Mouse (Mus musculus): Measurements from ENCODE around the gene Gm49380.

Gm49380 gene

DNA sequence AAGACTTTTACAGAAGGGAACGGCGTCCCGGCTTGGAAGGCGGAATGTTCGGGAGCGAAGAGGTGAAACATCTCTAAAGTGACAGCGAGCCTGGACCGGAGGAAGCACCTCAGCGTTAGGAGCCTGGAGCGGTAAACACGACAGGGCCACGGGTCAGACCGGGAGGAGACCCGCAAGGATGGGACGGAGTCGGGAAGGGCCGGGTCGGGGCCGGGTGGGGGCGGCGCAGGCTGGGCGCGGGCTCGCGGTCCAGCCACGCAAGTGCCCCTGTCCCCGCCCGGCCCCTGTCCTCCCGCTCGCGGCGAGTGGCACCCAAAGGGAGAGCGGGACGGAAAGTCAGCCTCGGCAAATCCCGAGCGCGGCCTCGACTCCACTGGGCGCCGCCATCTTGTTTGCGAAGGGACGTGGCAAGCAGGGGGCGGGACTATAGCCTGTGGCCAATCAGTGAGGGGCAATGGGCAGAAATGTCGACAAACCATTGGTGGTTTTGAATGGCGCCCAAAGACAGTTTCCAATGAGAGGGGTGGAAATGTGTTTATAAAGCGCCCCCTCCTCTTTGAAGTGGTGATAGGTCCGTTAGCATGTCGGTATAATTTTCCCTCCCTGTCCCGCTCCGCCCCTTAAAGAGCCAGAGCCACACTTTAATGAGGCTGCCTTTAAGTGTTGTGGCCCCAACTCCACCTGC lies at the start of gene Gm49380, which contains the start of gene Rnf26:
Gene Gm49380, minus strand, starts transcription at position 396 of the 685 bp plus-strand sequence.
Gene Rnf26, minus strand, starts transcription at position 413 of the 685 bp plus-strand sequence.
- DNase-seq (ENCODE audit: low read depth): peak; percentile 99

DNA sequence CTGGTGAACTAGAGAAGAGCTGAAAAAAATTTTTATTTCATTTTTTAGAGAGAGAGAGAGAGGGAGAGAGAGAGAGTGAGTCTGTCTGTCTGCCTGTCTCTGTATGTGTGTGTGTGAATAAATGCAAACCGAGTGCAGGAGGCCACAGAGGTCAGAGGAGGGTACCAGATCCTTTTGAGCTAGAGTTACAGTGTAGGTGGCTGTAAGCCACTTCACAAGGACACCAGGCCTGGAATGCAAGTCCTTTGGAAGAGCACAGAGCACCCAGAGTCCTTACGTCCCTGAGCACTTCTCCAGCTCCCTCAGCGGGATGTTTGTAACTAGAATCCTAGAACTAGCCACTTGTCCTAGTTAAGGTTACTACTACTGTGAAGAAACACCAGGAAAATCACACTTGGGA lies 46.6 kb upstream of the Gm49380 start:
- DNase-seq (ENCODE audit: low read depth): no peak

DNA sequence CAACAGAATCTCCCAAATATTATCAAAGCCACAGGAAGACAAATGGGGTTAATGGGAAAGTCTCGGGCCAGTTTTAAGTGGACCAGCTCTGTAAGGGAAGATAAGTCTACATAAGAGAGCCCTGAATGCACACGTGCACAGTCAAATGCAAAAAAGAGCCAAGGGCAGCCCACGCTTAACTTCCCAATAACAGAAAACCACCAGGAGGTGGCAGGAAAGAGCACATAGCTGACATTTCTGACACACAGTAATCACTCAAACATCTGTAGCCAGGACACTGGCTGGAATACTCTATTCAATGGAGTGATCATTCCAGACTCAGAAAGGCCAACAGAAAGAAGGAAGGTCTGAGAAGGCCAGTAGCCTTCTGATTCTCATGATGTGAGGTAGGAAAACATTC lies 34.0 kb upstream of the Gm49380 start:
- DNase-seq (ENCODE audit: low read depth): peak; percentile 47

DNA sequence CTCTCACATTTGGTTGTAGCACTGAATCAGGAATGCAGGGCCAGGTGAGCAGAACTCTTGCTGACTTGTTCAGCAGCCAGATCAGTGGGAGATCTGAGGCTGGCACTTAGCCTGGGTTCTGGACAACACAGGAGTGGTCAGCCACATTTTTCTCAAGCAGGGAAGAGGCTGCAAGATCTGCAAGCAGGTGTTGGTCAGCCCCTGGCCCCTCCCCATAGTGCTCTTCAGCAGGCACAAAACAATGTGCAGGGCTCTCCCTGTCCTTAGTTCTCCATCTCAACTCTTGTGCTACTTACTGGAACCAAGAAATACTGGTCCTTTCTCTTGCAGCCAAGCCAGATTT lies 31.4 kb upstream of the Gm49380 start:
- DNase-seq (ENCODE audit: low read depth): no peak

DNA sequence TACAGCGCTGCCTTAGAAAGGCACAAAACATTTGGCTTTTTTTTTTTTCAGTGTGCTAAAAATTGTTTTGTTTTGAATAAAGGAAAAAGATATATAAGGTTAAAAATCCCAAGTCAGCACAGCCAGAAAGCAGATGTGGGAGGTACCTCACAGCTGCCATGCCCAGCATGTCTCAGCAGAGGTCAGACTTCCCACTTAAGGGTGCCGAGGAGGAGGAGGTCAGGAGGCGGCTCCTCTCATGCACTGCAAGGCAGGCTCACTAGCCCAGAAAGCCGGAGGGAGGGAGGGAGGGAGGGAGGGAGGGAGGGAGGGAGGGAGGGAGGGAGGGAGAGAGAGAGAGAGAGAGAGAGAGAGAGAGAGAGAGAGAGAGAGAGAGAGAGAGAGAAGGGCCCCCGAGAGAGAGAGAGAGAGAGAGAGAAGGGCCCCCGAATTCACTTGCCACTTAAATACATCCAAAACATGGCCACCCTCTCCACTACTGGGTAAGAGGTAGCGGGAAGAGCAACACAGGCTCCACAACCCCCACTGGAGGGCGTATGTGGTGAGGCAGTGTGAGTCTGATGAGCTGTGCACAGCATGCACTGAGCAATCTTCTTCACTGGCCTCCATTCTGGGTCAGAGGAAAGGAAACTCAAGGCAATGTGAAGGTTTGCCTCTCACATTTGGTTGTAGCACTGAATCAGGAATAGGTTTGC lies 30.9 kb upstream of the Gm49380 start:
- no peak for DNase-seq (ENCODE audit: low read depth)

DNA sequence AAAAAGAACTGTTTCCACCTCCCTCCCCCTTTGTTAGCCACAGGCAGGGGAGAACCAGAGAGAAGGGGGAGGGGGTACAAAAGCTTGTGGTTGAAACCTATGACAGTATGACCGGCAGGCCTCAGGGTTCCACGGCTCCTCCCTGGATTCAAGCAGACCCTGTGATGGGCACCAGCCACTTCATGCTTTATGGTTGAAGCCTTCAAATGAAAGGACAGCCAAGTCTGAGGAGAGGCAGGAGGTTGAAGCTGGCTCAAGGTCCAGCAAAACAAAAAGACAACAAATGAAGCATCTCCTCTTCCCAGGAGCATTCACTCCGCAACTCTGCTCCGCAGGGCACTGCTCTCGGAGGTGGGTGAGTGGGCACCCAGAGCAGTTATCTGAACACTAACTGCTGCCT lies 30.1 kb upstream of the Gm49380 start:
- DNase-seq (ENCODE audit: low read depth): no peak

DNA sequence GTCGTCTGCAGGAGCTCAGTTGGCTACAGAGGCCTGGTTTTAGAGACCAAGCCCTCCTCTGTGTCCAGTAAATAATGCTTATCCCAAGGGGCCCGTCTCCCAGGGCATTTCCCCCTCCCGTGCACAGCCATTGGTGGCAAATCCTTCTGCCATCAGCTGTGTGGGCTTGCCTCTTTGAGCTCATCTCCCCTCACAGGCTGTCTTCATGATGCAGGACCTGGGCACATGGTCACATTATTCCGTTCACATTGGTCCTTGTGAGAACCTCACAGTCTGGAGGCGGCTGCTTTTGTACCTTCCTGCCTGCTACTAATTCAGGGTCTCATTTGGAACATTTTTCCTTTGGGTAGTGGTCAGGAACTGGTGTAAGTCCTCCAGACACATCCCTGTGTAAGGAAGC lies 28.7 kb upstream of the Gm49380 start:
- DNase-seq (ENCODE audit: low read depth): no peak

DNA sequence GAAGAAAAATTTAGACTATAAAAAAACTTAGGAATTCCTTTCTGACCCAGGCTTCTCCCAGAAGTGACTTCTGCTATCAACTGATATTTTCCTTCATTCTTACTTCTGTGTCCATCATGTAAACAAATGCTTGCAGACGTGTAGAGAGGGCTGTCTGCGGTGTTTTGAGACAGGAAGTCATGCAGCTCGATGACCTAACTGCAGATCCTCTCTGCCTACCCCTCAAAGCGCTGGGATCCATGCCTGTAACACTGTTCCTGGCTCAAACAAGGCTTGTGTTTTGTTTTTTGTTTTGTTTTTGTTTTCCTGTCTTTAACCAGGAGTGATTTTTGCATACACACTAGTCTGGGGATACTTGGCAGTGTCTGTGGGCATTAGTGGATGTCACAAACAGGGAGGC lies 24.5 kb upstream of the Gm49380 start:
- no peak for DNase-seq (ENCODE audit: low read depth)

DNA sequence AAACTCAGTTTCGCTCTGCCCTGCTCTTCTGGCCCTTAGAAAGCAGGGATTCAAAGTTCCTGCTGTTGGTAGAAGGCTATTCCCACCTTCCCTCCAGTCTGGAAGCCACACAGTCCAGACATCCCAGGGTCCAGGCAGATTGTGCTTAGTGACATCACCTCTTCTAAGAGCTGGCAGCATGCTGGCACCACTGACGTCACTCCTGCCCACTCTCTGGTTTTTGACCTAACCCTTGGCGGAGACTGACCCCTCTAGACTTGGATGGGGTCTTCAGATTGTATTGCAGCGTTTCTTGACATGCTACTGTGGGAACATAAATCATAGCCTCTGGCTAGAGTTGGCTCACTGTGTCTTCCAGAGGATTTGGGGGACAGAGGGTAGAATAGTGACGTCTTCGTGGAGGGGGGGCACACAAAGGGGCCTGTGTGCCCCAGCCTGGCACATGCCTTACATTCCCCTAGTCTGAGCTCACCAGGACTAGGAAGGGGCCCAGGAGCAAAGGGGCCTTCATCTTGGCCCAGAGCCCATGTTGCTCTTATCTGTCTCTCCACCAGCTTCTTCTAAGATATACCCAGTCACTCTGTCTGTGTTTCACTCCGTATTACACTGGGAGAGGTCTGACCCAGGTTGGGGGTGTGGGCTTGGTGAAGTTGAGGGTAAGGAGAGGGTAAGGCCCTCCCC lies 22.6 kb upstream of the Gm49380 start:
- no peak for DNase-seq (ENCODE audit: low read depth)

DNA sequence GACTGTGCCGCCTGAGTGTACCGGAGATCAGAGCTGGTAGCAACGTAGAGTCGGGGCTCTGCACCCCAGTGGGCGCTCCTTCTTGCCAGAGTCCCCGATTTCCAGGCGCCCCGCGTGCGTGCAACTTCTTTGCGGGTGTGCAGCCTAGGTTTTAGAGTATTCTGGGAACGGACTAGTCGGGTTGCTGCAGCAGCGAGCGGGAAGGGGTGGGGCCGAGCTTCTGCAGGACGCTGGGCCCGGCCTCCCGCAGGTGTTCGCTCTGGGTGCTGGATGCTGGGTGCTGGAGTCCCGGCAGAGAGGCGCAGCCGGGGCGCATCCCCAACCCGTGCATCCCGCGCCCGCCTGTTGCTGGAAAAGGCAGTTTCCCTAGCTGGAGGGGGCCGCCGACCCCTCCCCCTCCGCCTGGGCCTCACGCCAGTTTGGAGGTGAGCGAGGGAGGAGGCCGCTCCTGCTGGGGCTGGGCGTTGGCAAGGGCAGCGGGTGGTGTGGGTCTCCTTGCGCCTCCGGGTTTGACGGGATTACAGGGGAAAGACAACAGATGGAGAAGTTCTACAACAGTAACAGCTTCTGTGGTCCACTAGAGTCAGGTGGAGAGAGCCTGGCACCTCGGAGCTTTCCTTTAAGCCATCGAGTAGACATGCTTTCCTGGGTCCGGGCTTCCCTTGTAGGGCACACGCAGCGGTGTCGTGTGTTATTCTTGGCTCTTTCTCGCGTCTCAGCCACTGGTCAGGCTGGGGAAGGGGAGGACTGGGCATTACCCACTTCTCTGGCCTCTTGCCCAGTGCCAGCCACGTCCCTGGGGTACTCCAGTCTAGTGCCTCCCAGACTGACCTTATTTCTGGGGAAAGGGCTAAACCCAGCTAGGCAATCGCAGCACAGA lies 21.8 kb upstream of the Gm49380 start:
- peak; percentile 58 for DNase-seq (ENCODE audit: low read depth)

DNA sequence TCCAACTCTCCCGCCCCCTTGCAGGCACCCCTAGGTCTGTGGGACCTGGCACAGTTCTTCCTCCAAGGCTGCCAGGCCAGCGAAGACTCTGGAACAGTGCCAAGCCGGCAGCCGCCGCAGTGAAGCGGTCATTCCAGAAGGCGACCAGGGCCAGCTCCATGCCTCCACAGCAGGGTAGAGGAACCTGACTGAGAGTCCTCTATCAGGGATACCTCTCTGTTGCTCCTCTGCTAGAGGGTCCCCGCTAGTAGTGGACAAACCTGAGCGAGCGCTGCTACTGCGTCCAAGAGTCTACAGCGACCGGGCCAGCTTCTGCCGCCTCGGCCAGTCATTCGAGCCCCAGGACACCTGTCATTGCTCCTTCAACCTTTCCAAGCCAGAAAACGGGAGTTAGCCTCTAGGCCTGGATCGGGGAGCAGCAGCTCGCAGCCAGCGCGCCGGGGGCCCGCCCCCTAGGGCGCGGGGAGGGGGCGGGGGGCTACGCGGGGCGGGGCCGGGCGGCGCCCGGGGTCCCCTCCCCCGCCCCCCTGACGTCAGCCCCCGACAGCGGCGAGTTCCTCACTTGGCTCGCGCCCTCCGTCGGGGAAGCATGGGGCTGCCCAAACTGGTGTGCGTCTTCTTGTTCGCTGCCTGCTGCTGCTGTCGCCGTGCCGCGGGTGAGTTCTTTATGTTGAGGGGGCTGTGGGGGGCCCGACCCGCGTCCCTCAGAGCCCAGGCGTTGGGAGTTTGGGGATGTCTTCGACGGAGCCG lies 21.0 kb upstream of the Gm49380 start, which contains the start of gene Mcam:
Gene Mcam, plus strand, starts transcription at position 369 of the 750 bp plus-strand sequence.
- peak; percentile 65 for DNase-seq (ENCODE audit: low read depth)

DNA sequence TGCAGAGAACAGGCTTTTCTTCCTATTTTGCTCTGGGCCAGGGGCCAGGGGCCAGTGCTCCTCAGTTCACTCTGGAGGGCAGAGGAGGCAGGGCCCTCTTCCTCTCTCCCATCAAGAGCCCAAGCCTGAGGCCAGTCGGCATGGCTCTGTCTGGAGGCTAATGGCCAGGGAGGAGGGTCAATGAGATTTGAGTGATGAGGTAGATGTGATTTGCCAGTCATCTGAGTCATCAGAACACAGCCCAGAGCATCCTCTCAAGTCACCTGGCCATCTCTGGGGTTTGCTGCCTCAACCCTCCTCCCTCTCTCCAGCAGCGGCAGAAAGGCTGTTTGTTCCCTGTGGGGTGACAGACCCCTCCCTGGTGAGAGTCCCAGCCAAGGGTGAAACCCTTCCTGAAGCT lies 20.0 kb upstream of the Gm49380 start:
- DNase-seq (ENCODE audit: low read depth): no peak

DNA sequence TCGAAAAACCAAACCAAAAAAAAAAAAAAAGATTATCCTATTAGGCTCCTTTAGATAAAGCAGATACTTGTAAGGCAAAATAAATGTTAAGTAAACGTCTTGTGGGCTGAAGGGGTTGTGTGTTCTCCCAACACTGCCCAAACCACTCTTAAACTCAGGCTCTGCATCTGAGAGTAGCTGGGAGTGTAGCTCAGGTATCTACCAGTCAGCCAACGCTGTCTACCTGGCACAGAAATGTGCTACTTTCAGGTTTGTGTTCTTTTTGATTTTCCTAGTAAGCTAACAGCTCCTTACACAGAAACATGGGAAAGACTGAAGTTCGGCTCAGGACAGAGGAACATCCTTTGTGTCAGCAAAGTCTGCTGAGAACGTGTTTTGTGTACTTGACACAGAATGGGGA lies 18.9 kb upstream of the Gm49380 start:
- no peak for DNase-seq (ENCODE audit: low read depth)

DNA sequence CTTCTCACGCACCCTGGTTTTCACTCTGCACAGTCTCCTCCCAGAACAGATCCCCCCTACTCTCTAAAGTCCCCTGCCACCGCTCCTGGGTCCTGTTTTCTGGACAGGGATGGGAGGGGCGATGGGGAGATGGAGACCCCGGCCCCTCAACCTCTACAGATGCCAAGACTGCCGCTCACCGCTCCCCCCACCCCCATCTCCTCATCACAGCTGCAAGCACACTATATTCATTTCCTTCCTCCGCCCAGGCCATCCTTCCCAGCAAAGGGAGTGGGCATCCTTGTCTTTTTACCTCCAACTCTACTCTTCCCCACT lies 17.9 kb upstream of the Gm49380 start:
- DNase-seq (ENCODE audit: low read depth): no peak

DNA sequence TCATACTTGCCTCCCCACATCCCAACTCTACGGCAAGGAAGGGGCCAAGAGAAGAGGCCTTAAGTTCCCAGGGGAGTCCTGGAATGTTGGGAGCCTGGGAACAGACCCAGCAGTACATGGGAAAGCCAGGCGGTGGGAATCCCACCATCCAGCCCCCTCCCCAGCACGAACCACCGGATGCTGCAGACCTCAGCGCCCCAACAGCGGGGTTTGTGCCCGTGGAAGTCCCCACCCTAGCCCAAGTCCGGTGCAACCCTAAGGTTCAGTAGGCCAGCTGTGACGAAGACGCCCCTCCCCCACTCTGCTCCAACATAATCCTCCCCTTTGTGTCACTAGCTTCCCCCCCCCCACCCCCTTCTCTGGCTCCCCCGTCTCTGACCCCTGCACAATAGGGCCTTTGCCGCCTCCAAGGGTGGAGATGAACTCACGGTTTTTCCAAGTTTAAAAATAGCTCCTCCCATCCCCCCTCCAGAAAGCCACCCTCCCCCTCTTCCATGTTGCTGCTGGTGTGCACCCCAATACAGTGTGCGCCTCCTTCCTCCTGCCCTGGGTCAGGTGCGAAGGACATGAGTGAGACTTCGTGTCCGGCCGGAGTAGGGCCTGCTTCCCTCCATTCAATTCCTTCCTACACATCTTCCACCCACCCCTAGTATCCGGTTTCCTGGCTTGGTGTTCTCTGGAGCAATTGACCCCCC lies 17.4 kb upstream of the Gm49380 start:
- DNase-seq (ENCODE audit: low read depth): peak; percentile 79

DNA sequence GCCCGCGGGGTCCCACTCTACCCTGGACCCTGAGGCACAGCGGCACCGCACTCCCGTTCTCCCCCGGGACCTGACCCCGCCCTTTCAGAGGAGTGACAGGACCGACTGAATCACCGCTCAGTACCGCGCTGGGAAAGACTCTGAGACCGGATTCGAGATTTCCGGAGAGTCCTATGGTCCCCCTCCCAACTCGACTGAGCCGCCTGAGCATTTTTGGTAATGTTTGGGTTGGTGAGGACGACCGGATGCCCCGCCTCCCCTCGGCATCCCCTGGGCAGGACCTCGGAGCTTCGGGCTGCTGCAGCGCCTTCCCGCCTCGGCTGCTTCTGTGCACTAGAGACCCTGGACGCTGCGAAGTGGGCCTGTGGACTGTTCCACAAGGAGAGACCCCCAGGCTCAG lies 16.7 kb upstream of the Gm49380 start:
- DNase-seq (ENCODE audit: low read depth): peak; percentile 91

DNA sequence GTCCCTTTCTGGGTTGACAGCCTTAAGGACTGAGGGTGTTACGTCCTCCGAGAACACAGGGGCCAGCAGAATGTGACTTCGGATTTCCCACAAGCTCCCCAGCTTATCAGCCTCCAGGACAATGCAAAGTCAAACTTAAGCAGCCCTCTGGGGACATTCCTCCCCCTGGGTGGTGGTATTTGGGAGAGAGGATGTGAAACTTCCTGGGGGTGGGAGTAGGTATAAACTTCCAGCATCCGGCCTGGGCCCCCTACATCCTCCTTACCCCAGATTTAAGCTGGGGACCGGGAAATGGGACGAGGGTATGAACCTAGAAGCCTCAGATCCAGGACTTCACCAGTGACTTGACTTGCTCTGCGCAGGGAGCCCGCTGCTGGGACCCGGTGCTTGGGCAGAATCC lies 16.3 kb upstream of the Gm49380 start:
- peak; percentile 47 for DNase-seq (ENCODE audit: low read depth)

DNA sequence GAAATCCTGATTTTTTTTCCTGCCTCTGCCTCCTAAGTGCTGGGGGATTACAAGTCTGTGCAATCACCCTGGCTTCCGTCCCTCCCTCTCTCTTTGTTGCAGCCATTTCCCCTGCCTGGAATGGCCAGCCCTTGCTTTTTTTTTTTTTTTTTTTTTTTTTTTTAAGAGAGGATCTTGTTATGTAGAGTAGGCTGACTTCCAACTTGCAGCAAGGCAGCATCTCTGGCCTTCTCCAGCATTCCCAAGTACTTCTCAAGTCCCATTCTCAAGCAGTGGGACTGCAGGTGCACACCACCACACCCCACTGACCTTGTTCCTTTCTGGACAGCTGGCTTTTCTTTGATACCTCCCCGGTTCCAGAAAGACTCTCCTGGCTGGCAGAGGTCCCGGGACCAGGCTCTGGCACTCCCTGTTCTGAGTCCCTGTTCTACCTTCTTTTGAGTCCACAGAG lies 14.1 kb upstream of the Gm49380 start:
- DNase-seq (ENCODE audit: low read depth): no peak

DNA sequence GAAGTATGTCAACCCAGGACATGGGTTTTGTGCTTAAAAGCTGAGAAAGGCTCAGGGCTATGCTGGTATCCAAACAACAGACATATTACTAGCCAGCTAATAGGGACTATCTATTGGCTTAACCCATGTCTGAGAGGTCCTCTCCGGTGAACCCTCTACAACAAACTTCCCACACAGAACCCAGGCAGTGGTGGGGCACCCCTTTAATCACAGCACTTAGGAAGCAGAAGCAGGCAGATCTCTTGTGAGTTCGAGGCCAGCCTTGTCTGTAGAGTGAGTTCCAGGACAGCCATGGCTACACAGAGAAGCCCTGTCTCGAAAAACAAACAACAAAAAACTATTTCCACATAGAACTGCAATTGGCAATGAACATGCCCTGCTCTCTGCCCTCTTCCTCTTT lies 13.4 kb upstream of the Gm49380 start:
- DNase-seq (ENCODE audit: low read depth): no peak

DNA sequence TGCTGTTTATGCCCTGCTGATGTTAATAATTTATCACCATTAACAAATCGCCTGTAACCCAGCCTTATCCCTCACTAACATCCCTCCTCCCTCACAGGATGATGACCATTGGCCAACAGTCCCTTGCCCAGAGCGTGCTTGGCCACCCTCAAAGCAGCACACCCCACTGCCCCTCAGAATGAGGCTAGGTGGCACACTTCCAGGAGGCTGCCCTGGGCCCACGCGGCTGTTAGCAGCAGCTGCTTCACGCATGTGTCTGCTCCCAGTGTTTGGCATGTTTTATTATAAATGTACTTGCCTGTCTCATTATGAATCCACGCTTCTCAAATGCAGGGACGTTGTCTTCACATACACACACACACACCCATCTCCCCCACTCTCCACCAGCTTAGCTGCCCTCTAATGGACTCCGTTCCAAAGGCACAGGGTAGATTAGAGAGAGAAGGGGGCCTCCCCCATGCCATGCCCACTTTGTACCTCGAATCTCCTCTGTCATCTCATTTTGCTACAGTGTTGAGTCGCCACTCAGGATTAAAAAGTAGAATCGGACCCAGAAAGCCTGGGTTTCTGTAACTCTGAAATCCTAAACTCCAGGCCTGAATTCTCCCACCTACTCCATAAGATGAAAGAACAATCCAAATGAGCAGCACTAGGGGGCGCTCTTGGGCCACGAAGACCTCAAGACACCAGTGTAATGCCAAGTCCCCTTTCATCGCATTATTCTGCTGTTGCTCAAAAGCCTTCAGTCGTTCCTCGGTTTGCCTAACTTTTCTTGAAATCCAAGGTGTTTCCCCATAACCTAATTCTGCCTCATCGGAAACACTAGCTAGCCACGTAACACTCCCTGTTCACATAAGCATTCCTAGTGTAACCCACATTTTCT lies 12.5 kb upstream of the Gm49380 start:
- DNase-seq (ENCODE audit: low read depth): peak; percentile 94

All from induced T-regulatory cell, adult 2 months (primary cell).